Mouse (Mus musculus) cerebellum, adult 8-10 months (tissue): Measurements from ENCODE around the gene Robo3.

Experiments used
- DNase-seq: peaks from one replicate; pipeline ENCODE4 v3.0.0; 2022

The Robo3 gene

GRCm38 (mm10) chr9:37429326-37429725, 3.7 kb downstream of the Robo3 start:
- no peak for DNase-seq

- DNase-seq: no peak
Observed at GRCm38 (mm10) chr9:37421239-37421638, 11.8 kb downstream of the Robo3 start.

- peak; percentile 49 for DNase-seq
Observed at GRCm38 (mm10) chr9:37420676-37421075, 12.4 kb downstream of the Robo3 start.

GRCm38 (mm10) chr9:37418791-37419190, 14.3 kb downstream of the Robo3 start:
- DNase-seq: peak; percentile 28

GRCm38 (mm10) chr9:37414666-37415065, 18.4 kb downstream of the Robo3 start:
- DNase-seq: no peak

GRCm38 (mm10) chr9:37412989-37413388, 20.1 kb downstream of the Robo3 start:
- no peak for DNase-seq

GRCm38 (mm10) chr9:37409698-37410445, 23.2 kb downstream of the Robo3 start:
- DNase-seq: no peak

GRCm38 (mm10) chr9:37407850-37408502, 25.1 kb downstream of the Robo3 start:
- DNase-seq: no peak

GRCm38 (mm10) chr9:37406372-37406771, 26.7 kb downstream of the Robo3 start:
- DNase-seq: peak; percentile 24

- DNase-seq: no peak
Observed at GRCm38 (mm10) chr9:37403011-37403410, 30.0 kb downstream of the Robo3 start.

- no peak for DNase-seq
Observed at GRCm38 (mm10) chr9:37402501-37402900, 30.5 kb downstream of the Robo3 start.

- no peak for DNase-seq
Observed at GRCm38 (mm10) chr9:37401802-37402201, 31.2 kb downstream of the Robo3 start, which contains the start of gene Robo4. Gene Robo4 (plus strand): TSS chr9:37401897.

GRCm38 (mm10) chr9:37400585-37400984, 32.5 kb downstream of the Robo3 start:
- no peak for DNase-seq

GRCm38 (mm10) chr9:37393482-37394131, 39.4 kb downstream of the Robo3 start:
- DNase-seq: no peak

GRCm38 (mm10) chr9:37392071-37392470, 41.0 kb downstream of the Robo3 start:
- DNase-seq: no peak

GRCm38 (mm10) chr9:37390891-37391290, 42.2 kb downstream of the Robo3 start:
- no peak for DNase-seq

GRCm38 (mm10) chr9:37384284-37385182, 48.5 kb downstream of the Robo3 start:
- no peak for DNase-seq

- no peak for DNase-seq
Observed at GRCm38 (mm10) chr9:37383161-37383560, 49.9 kb downstream of the Robo3 start.

GRCm38 (mm10) chr9:37375718-37376117, 57.3 kb downstream of the Robo3 start:
- DNase-seq: no peak

GRCm38 (mm10) chr9:37371232-37371801, 61.7 kb downstream of the Robo3 start:
- no peak for DNase-seq

GRCm38 (mm10) chr9:37368860-37369259, 64.2 kb downstream of the Robo3 start:
- no peak for DNase-seq

- DNase-seq: no peak
Observed at GRCm38 (mm10) chr9:37368081-37368830, 64.8 kb downstream of the Robo3 start.
